Mouse (Mus musculus) midbrain, embryonic 15.5 days (tissue): ENCODE data around the gene Arhgap40. TPM values are rescaled to one million over a fixed set of nuclear protein-coding genes. Genes with fewer than 3 reads are reported as not detected.

Experiments
- ATAC-seq: fragments of 200-750 bp; cut with Nextera tagmentation; replicated peaks from 2 replicates; pipeline ENCODE4 v1.8.0; 2017; ENCODE audit warnings: moderate TSS enrichment
- H3K27ac ChIP-seq: fragments of 300-500 bp; sonication (generic); 2 replicates; pipeline ENCODE4 v1.5.1; 2015; ENCODE audit warnings: mild to moderate bottlenecking, inconsistent platforms
- H3K27me3 ChIP-seq: fragments of 300-500 bp; sonication (generic); replicated peaks from 2 replicates; pipeline ENCODE4 v1.6.1; 2015; ENCODE audit warnings: inconsistent platforms
- H3K36me3 ChIP-seq: fragments of 300-500 bp; sonication (generic); replicated peaks from 2 replicates; pipeline ENCODE4 v1.6.1; 2015; ENCODE audit warnings: inconsistent platforms
- H3K4me1 ChIP-seq: fragments of 300-500 bp; sonication (generic); 2 replicates; pipeline ENCODE4 v1.6.1; 2015; ENCODE audit warnings: inconsistent platforms
- H3K4me2 ChIP-seq: fragments of 300-500 bp; sonication (generic); 2 replicates; pipeline ENCODE4 v1.6.1; 2015; ENCODE audit warnings: inconsistent platforms, mild to moderate bottlenecking, moderate library complexity
- H3K4me3 ChIP-seq: fragments of 300-500 bp; sonication (generic); 2 replicates; pipeline ENCODE4 v1.5.1; 2015; ENCODE audit warnings: mild to moderate bottlenecking, inconsistent platforms
- H3K9ac ChIP-seq: fragments of 300-500 bp; sonication (generic); 2 replicates; pipeline ENCODE4 v1.6.1; 2015; ENCODE audit warnings: mild to moderate bottlenecking, inconsistent platforms
- H3K9me3 ChIP-seq: fragments of 300-500 bp; sonication (generic); 2 replicates; pipeline ENCODE4 v1.6.1; 2016; ENCODE audit warnings: inconsistent platforms
- WGBS: fragments of 180-500 bp; shearing (Covaris S2); methylation state at CpG from one replicate; pipeline ENCODE4 v1.1.7; 2015; ENCODE audit warnings: mixed read lengths; 5-methylcytosine and 5-hydroxymethylcytosine counted together
- polyA plus RNA-seq: library from polyadenylated mRNA; unstranded; fragments of >200 nt; fragmentation: Nextera tagmentation; extraction: Ambion mirVana; gene quantifications from 2 replicates; pipeline ENCODE4 v1.2.1, GENCODE M21; 2015

The Arhgap40 gene
- polyA plus RNA-seq, 1 experiment from 2014 or later, result 0.50 TPM

- peaks cover 18% of the 10 kb centered on the region for H3K27me3 ChIP-seq
- peaks cover 36% of the 10 kb centered on the region for H3K4me1 ChIP-seq
- peak overlapping the region; percentile 23 for H3K4me3 ChIP-seq
- 0 out of 2 replicates have a peak, but pooled peaks have one; percentile 10 for ATAC-seq
- H3K36me3 ChIP-seq, result no peaks in the 10 kb centered on the region
- H3K9ac ChIP-seq, result no peak overlapping the region
- peak overlapping the region; percentile 73 for H3K27ac ChIP-seq
- H3K9me3 ChIP-seq, result no peaks in the 10 kb centered on the region
- H3K4me2 ChIP-seq, result peak overlapping the region; percentile 54
- 3% methylated on average over 8 of the region's 8 CpGs for WGBS
These were observed 43.2 kb downstream of the Arhgap40 start for GRCm38 (mm10) chr2:158555812-158556211.

GRCm38 (mm10) chr2:158556225-158556624 lies 43.6 kb downstream of the Arhgap40 start:
- no peak overlapping the region for H3K9ac ChIP-seq
- H3K9me3 ChIP-seq, result no peaks in the 10 kb centered on the region
- peaks cover 40% of the 10 kb centered on the region for H3K4me1 ChIP-seq
- H3K27me3 ChIP-seq, result peaks cover 18% of the 10 kb centered on the region
- H3K4me3 ChIP-seq, result peak overlapping the region; percentile 23
- peak overlapping the region; percentile 73 for H3K27ac ChIP-seq
- peak; percentile 25 for ATAC-seq
- peak overlapping the region; percentile 54 for H3K4me2 ChIP-seq
- H3K36me3 ChIP-seq, result no peaks in the 10 kb centered on the region
- WGBS, result under 1% methylated on average over 20 of the region's 20 CpGs

GRCm38 (mm10) chr2:158556750-158557149 lies 44.2 kb downstream of the Arhgap40 start:
- no peak overlapping the region for H3K4me2 ChIP-seq
- no peak overlapping the region for H3K9ac ChIP-seq
- H3K27ac ChIP-seq, result peak overlapping the region; percentile 73
- H3K9me3 ChIP-seq, result no peaks in the 10 kb centered on the region
- H3K4me3 ChIP-seq, result no peak overlapping the region
- no peak for ATAC-seq
- no peaks in the 10 kb centered on the region for H3K36me3 ChIP-seq
- H3K27me3 ChIP-seq, result peaks cover 18% of the 10 kb centered on the region
- H3K4me1 ChIP-seq, result peaks cover 45% of the 10 kb centered on the region
- 4% methylated on average over 5 of the region's 5 CpGs for WGBS

- Histone ChIP-seq H3K27me3 (no peaks in the 10 kb centered on the region), H3K9ac (no peak overlapping the region), H3K4me3 (no peak overlapping the region), H3K27ac (peak overlapping the region; percentile 93), H3K4me2 (peak overlapping the region; percentile 28), H3K9me3 (no peaks in the 10 kb centered on the region), H3K4me1 (peaks cover 52% of the 10 kb centered on the region), H3K36me3 (no peaks in the 10 kb centered on the region)
- ATAC-seq, result no peak
- WGBS, result 17% methylated on average over 6 of the region's 6 CpGs
These were observed 47.3 kb downstream of the Arhgap40 start for GRCm38 (mm10) chr2:158559945-158560344.

GRCm38 (mm10) chr2:158560801-158561200 lies 48.2 kb downstream of the Arhgap40 start:
- 20% methylated on average over 9 of the region's 9 CpGs for WGBS
- ATAC-seq, result peak; percentile 37
- no peaks in the 10 kb centered on the region for H3K27me3 ChIP-seq
- H3K27ac ChIP-seq, result peak overlapping the region; percentile 93
- peak overlapping the region; percentile 28 for H3K4me2 ChIP-seq
- H3K9me3 ChIP-seq, result no peaks in the 10 kb centered on the region
- H3K36me3 ChIP-seq, result no peaks in the 10 kb centered on the region
- H3K4me1 ChIP-seq, result peaks cover 46% of the 10 kb centered on the region
- H3K4me3 ChIP-seq, result no peak overlapping the region
- no peak overlapping the region for H3K9ac ChIP-seq

- H3K9ac ChIP-seq, result peak overlapping the region; percentile 5; the same call in 1 of the 2 replicates
- H3K4me2 ChIP-seq, result peak overlapping the region; percentile 28
- 23% methylated on average over 3 of the region's 3 CpGs for WGBS
These were observed 49.0 kb downstream of the Arhgap40 start for GRCm38 (mm10) chr2:158561371-158562144.

GRCm38 (mm10) chr2:158570421-158571081 lies 58.0 kb downstream of the Arhgap40 start:
- H3K9me3 ChIP-seq, result no peaks in the 10 kb centered on the region
- WGBS, result 19% methylated on average over 13 of the region's 13 CpGs
- 0 out of 2 replicates have a peak overlapping the region, but pooled peaks have one; percentile 56 for H3K27ac ChIP-seq
- peak; percentile 38; the same call in 1 of the 2 replicates for ATAC-seq
- H3K4me2 ChIP-seq, result no peak overlapping the region
- H3K27me3 ChIP-seq, result no peaks in the 10 kb centered on the region
- peaks cover 24% of the 10 kb centered on the region for H3K4me1 ChIP-seq
- no peaks in the 10 kb centered on the region for H3K36me3 ChIP-seq
- H3K4me3 ChIP-seq, result no peak overlapping the region
- H3K9ac ChIP-seq, result no peak overlapping the region

More at GRCm38 (mm10) chr2:158561371-158562144, 49.0 kb downstream of the Arhgap40 start:
- Histone ChIP-seq H3K27me3 (no peaks in the 10 kb centered on the region), H3K4me3 (no peak overlapping the region), H3K4me1 (peaks cover 43% of the 10 kb centered on the region), H3K9me3 (no peaks in the 10 kb centered on the region), H3K27ac (peak overlapping the region; percentile 93), H3K36me3 (no peaks in the 10 kb centered on the region)
- ATAC-seq, result peak; percentile 89

- 35% methylated on average over 4 of the region's 4 CpGs for WGBS
- Histone ChIP-seq H3K27ac (no peak overlapping the region), H3K4me3 (no peak overlapping the region), H3K9me3 (no peaks in the 10 kb centered on the region), H3K4me2 (no peak overlapping the region), H3K27me3 (no peaks in the 10 kb centered on the region), H3K36me3 (no peaks in the 10 kb centered on the region), H3K9ac (no peak overlapping the region), H3K4me1 (peaks cover 9% of the 10 kb centered on the region)
- no peak for ATAC-seq
These were observed 67.4 kb downstream of the Arhgap40 start for GRCm38 (mm10) chr2:158579979-158580378.

GRCm38 (mm10) chr2:158584621-158585358 lies 72.2 kb downstream of the Arhgap40 start:
- no peak overlapping the region for H3K4me3 ChIP-seq
- no peak overlapping the region for H3K4me2 ChIP-seq
- no peaks in the 10 kb centered on the region for H3K9me3 ChIP-seq
- H3K27ac ChIP-seq, result 0 out of 2 replicates have a peak overlapping the region, but pooled peaks have one; percentile 38
- ATAC-seq, result no peak
- peaks cover 24% of the 10 kb centered on the region for H3K4me1 ChIP-seq
- H3K9ac ChIP-seq, result no peak overlapping the region
- 11% methylated on average over 12 of the region's 12 CpGs for WGBS
- H3K36me3 ChIP-seq, result no peaks in the 10 kb centered on the region
- no peaks in the 10 kb centered on the region for H3K27me3 ChIP-seq

GRCm38 (mm10) chr2:158588524-158589271 lies 76.1 kb downstream of the Arhgap40 start:
- Histone ChIP-seq H3K9me3 (no peaks in the 10 kb centered on the region), H3K27ac (peak overlapping the region; percentile 68), H3K9ac (no peak overlapping the region), H3K27me3 (no peaks in the 10 kb centered on the region), H3K4me1 (peaks cover 22% of the 10 kb centered on the region), H3K4me3 (no peak overlapping the region), H3K4me2 (no peak overlapping the region), H3K36me3 (no peaks in the 10 kb centered on the region)
- ATAC-seq, result peak; percentile 59
- WGBS, result 21% methylated on average over 8 of the region's 8 CpGs

GRCm38 (mm10) chr2:158590495-158590894 lies 77.9 kb downstream of the Arhgap40 start:
- Histone ChIP-seq H3K27me3 (no peaks in the 10 kb centered on the region), H3K4me1 (peaks cover 23% of the 10 kb centered on the region), H3K4me2 (no peak overlapping the region), H3K9me3 (no peaks in the 10 kb centered on the region), H3K36me3 (no peaks in the 10 kb centered on the region), H3K27ac (no peak overlapping the region), H3K4me3 (no peak overlapping the region), H3K9ac (no peak overlapping the region)
- WGBS, result 61% methylated on average over 3 of the region's 3 CpGs
- ATAC-seq, result no peak
